Mouse (Mus musculus) left cerebral cortex, adult 8-10 months (tissue): Measurements from ENCODE around the gene Sdhc. TPM values are rescaled to one million over a fixed set of nuclear protein-coding genes. Genes with fewer than 3 reads are reported as not detected.

Experiments used
- DNase-seq, 2 experiments: peaks; one replicate each; pipeline ENCODE4 v3.0.0; 2022; ENCODE audit warnings: low spot score in 2 of 2
- total RNA-seq, 4 experiments: library from RNA; stranded (reverse); gene quantifications; 2 replicates each; pipeline ENCODE4 v1.2.4; 2022

The Sdhc gene
- total RNA-seq, result 100 to 1,000 TPM; 196 to 228 (median 209) TPM

DNA sequence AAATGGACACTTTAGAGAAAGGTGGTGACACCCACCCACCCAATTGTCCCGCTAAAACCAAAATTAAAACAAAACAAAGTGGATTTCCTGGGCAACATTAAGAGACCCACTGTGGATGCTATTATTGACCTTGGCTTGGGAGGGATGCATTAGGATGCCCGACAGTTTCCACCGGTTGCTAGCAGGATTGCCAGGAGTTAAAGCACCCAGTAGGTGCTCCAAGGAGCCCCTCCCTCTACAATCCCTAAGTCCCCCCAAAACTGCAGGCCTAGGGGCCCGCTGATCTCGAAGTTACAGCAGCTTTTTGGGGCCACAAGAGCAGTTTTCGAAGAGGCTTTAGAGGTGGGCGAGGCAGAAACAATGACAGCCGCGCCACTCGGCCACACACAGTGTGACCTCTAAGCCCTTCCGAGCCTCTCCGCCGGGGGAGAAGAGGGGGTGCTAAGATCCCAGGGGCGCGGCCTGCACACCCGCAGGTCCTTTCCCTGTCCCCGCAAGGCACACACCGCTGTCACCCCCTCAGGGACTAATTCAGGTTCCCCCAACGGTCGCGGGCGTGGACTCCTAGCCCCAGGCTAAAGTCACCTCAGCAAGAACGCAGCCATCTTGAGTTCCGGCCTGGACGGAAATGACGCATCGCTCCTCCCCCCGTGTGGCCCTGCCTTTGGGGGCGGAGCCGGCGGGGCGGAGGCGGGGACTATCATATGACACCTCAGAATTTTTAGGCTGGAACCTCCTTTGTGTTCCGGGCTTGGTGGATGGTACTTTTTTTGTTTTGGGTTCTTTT, at the start of gene Sdhc, which contains the start of gene Mpz:
Gene Sdhc, minus strand, starts transcription at position 630 of the 787 bp plus-strand sequence.
Gene Mpz, plus strand, starts transcription at position 738 of the 787 bp plus-strand sequence.
- peak; percentile 93 to 94 for DNase-seq

DNA sequence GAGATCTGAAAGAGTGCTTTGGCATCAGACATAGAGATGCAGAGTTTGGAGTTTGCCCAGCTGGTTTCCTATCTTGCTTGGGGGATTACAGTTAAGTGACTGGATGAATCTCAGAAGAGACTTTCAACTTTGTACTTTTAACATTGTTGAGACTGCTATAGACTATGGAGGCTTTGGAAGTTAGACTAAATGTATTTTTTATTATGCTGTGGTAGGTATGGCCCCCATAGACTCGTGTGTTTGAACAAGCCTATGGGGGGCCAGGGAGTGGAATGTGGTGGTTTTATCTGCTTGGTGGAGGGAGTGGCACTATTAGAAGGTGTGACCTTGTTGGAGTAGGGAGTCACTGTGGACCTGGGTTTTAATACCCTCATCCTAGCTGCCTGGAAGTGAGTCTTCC, 49.1 kb upstream of the Sdhc start:
- DNase-seq, result no peak

GRCm38 (mm10) chr1:171195887-171196397, 45.5 kb upstream of the Sdhc start, which contains the start of gene Pcp4l1:
Pcp4l1 (minus strand) TSS chr1:171196268.
- DNase-seq, result peak in 1 of 2 experiments; percentile 56

DNA sequence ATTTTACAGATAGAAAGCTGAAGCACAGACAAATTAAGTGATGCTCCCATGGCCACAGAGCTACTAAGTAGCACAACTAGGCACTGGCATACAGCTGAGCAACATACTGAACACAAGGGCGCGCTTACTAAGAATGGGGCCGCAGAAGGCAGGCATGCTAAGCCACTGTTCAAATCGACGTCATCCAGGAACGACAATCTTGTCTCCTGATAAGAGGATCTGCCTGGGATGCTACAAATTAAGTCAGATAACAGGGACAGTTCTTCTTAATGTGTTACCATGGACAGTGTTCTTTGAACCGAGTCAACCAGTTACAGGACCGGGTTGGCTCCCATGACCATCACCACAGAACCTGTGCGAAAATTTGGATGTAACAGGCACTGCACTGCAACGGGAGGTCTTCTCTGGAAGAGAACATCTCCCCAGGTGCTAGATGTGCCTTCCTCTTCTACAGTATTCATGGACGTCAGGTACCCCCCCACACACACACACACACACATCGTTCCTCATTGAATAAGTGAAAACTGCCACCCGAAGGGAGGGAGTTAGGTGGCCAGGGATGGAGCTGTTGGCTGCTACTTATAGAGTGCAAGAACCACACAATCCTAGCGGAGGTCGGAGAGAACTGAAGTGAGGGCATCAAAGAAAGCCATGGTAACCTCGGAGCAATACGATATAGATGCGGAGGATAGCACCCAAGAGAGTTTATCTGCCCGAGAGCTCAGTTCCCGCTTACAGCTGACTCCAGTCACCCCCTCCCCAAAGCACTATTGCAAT, 44.8 kb upstream of the Sdhc start:
- DNase-seq, result no peak

- DNase-seq, result no peak
Measured at GRCm38 (mm10) chr1:171193911-171194830, 43.8 kb upstream of the Sdhc start.

GRCm38 (mm10) chr1:171193093-171193840, 42.9 kb upstream of the Sdhc start:
- no peak for DNase-seq

DNA sequence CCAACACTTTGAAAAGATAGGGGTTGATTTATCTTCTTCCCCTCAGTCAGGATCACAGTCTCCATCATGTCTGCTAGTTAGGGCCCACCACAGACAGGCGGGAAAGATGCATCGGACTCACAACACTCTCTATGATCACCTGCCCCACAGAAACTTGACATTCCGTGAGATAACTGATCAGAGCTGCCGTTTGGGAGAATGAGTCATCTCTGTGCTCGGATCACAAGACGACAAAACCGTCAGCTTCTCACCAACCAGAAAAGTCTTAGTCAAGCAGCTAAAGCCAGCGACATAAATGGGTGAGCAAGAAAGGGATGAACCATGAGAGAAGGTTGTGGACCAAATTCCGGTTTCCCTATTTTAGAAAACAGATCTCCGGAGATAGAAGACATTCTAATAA, 41.9 kb upstream of the Sdhc start:
- DNase-seq, result no peak

GRCm38 (mm10) chr1:171190832-171191231, 40.4 kb upstream of the Sdhc start:
- no peak for DNase-seq

DNA sequence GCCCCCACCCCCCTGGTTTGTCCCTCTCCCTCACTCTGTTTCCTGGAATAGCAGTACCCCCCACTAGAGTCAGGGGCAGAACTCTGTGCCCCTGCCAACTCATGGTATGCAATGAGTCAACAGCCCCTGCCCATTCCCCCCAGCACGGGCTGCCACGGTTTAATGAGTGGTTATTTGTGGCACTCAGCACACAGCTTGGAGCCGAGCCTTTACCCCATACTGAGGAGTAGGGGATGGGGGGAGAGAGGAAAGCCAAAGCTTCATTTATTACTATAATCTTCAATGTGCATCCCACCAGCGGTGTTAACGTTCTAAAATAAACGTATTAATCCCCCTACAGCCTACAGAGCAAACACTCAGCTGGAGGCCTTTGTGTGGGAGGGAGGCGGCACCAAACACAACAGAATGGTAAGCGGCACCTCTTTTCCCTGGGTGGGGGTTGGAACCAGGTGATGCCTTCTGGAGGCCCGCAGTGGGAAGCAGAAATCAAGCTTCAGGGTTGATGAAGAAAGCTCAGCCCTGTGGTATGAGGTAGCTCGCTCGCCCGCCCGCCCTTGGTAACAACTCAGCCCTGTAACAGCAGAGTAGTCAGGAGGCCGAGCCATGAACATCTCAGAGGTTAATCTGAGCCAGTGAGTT, 39.2 kb upstream of the Sdhc start:
- DNase-seq, result no peak

- no peak for DNase-seq
Measured at GRCm38 (mm10) chr1:171189046-171189445, 38.6 kb upstream of the Sdhc start.

DNA sequence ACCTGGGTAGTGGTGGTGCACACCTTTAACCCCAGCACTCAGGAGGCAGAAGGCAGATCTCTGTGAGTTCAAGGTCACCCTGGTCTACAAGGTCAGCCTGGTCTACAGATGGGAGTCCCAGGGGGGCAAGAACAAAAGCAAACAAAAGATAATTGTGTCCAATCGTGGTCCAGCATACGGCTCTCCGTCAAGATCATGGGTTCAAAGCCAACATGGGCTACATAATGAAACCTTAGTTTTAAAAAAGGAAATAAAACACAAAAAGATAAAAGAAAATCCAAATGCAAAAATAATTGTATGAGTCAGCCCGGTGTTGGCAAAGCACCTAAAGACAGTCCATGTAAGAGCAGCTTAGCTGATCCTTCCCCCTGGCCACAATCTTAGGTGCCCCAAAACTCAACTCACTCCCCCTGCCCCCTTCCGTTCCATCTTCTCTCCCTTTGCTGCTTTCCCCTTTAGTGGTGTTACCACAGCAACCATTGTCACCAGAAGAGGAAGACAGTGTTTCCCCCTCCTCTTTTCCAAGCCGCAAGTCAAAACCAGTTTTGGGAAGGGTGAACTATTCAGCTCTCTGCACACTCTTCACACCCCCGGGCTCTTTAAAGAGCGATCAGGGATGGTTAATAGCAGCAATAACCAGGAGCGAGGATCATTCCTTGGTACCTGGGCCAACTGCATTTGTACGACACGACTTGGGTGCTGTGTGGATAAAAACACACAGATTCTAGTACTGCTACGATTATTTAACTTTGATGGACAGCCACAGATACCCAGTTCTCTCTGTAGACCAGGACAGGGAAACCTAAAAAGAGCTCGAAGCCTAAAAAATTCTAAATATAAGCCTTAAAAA, 37.7 kb upstream of the Sdhc start:
- no peak for DNase-seq

GRCm38 (mm10) chr1:171185655-171186054, 35.3 kb upstream of the Sdhc start:
- DNase-seq, result no peak

DNA sequence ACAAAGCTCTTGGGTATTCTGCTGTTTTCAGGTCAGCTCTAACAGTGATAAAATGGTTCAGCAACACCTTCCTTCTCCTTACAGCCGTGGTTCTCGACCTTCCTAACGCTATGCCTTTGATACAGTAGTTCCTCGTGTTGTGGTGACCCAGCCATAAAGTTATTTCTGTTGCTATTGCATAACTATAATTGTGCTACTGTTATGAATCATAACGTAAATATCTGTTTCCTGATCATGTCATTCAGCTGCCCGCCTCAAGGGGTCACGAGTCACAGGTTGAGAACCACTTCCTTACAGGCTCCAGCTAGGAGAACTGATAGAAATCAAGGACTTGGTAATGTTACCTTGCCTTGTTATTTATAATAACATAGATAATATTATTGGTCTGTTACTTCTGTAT, 33.9 kb upstream of the Sdhc start:
- DNase-seq, result no peak

DNA sequence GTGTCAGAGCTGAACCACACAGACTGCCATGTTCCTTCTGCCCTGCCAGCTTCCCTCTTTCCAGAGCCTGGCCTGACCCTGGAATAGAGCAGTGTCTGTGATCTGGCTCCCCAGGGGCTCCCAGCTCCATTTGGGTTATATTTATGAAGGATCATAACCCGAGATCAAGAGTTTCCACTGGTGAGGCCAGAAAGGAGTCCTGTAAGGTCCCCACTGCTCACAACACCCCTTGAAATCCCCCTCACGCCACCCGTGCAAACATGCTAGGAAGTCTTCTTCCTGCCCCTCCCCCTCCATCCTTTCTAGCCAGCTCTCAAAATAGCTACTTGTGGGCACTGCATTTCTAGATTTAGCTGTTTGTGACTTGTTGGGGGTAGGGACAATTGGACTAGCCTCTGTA, 33.2 kb upstream of the Sdhc start:
- no peak for DNase-seq

- DNase-seq, result no peak
Measured at GRCm38 (mm10) chr1:171183025-171183424, 32.6 kb upstream of the Sdhc start.

GRCm38 (mm10) chr1:171179487-171180171, 29.2 kb upstream of the Sdhc start:
- no peak for DNase-seq

GRCm38 (mm10) chr1:171172779-171173178, 22.4 kb upstream of the Sdhc start:
- DNase-seq, result no peak

DNA sequence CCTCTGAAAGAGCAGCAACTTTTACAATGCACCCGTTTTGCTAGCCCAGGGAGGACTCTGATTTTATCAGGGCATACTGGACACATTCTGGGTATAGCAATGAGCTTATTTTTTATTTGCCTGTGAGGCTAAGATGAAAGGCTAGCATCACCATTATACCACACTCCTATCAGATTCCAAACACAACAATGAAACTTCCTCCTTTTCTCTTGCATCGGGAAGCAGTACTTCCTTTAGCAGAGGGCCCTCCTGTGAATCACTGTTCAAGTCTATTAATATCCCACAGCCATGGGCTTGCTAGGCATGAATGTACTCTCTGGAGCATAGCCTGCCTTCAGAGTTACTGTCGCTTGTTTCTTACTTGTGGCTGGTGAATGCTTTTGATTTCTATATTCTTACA, 20.7 kb upstream of the Sdhc start:
- no peak for DNase-seq
